ENCODE assay signal across 16 mouse cellular contexts in genomic region chr15:61599734-61600133, GRCm38 (mm10).
DNase-seq lines count a peak whose midpoint lies in the region.
"Had no signal": no experiment of that assay in that cellular context is flagged by ENCODE, and none has a peak within 500 bp of the region (broad histone marks: within the 10 kb centered on the region; RNA-seq: fewer than 3 reads in every experiment).

No protein-coding gene starts in this region.

- H3K27me3 ChIP-seq in heart, embryonic 10.5 days (ENCODE audit: insufficient read depth, poor library complexity, severe bottlenecking): no peaks in the 10 kb centered on the region
- H3K27me3 ChIP-seq: embryonic facial prominence, embryonic 13.5 days; hindbrain, embryonic 12.5 days; limb, embryonic 12.5 days had no signal

- H3K36me3 ChIP-seq in heart, embryonic 10.5 days: no peaks in the 10 kb centered on the region
- H3K36me3 ChIP-seq: embryonic facial prominence, embryonic 13.5 days; hindbrain, embryonic 12.5 days; limb, embryonic 12.5 days had no signal

- no peaks in the 10 kb centered on the region for H3K9me3 ChIP-seq in heart, embryonic 10.5 days
- H3K9me3 ChIP-seq: embryonic facial prominence, embryonic 13.5 days; hindbrain, embryonic 12.5 days; limb, embryonic 12.5 days had no signal

- peak overlapping the region; percentile 29 for H3K4me3 ChIP-seq in heart, embryonic 10.5 days
- H3K4me3 ChIP-seq: embryonic facial prominence, embryonic 13.5 days; gastrocnemius, adult 2 months; hindbrain, embryonic 12.5 days; limb, embryonic 12.5 days had no signal

- 39% methylated on average over 6 of the region's 6 CpGs for whole genome bisulfite sequencing in heart, embryonic 10.5 days

- H3K4me1 ChIP-seq in heart, embryonic 10.5 days: no peaks in the 10 kb centered on the region; the same call in 1 of the 2 replicates
- H3K4me1 ChIP-seq: hindbrain, embryonic 12.5 days; limb, embryonic 12.5 days had no signal

- intact Hi-C loops in left cerebral cortex, postnatal 25 days (cut with DNase I): no loop called here

- DNase-seq in layer of hippocampus, adult 8-10 months (ENCODE audit: low spot score in 2 of 2): peak; percentile 4 to 6
- DNase-seq in layer of hippocampus, adult 9-10 months (ENCODE audit: low spot score): no peak
- peak; percentile 3 for DNase-seq in ovary, adult 18-20 months (ENCODE audit: low spot score)
- no peak for DNase-seq in ovary, postnatal 14 days (ENCODE audit: low spot score)
- no peak for DNase-seq in heart, embryonic 10.5 days (ENCODE audit: low spot score)
- peak; percentile 8 to 40 for DNase-seq in left cerebral cortex, postnatal 25 days (ENCODE audit: low spot score in 2 of 2)
- DNase-seq in spleen, postnatal 36 days (ENCODE audit: low spot score in 2 of 2): no peak
- DNase-seq: adrenal gland, postnatal 36 days; cerebellum, adult 9-11 months; gastrocnemius, adult 2 months; kidney, adult 18-20 months; thymus, adult 2 months had no signal

- peak overlapping the region; percentile 13; the same call in 1 of the 2 replicates for H3K27ac ChIP-seq in heart, embryonic 10.5 days
- H3K27ac ChIP-seq: embryonic facial prominence, embryonic 13.5 days; gastrocnemius, adult 2 months; hindbrain, embryonic 12.5 days; limb, embryonic 12.5 days; macrophage had no signal

Comparison
In these comparisons a context has a peak if more than half of its experiments do, and no peak if none do; other contexts are left out.
1. DNase-seq: peak in layer of hippocampus, adult 8-10 months (2 of 2), ovary, adult 18-20 months (single experiment) and left cerebral cortex, postnatal 25 days (2 of 2); none in layer of hippocampus, adult 9-10 months (single experiment), ovary, postnatal 14 days (single experiment), heart, embryonic 10.5 days (single experiment) and spleen, postnatal 36 days (0 of 2).